Mouse (Mus musculus) thymus, adult 2 months (tissue): Measurements from ENCODE around the gene Med24. TPM values are rescaled to one million over a fixed set of nuclear protein-coding genes. Genes with fewer than 3 reads are reported as not detected.

ENCODE experiments used
- DNase-seq: peaks from one replicate; pipeline ENCODE4 v3.0.0; 2021
- H3K27ac ChIP-seq: fragments of 200-500 bp; 2 replicates; pipeline ENCODE4 v1.5.1; 2012; ENCODE audit warnings: low read length, control low read depth; ENCODE audit not compliant: control insufficient read depth, insufficient read depth
- H3K27me3 ChIP-seq: fragments of 200-500 bp; 2 replicates; pipeline ENCODE4 v1.6.1; 2012; ENCODE audit warnings: mild to moderate bottlenecking, low read length, moderate library complexity, mixed read lengths; ENCODE audit not compliant: control insufficient read depth, insufficient read depth
- H3K36me3 ChIP-seq: fragments of 200-500 bp; 2 replicates; pipeline ENCODE4 v1.6.1; 2012; ENCODE audit warnings: mild to moderate bottlenecking, low read length, moderate library complexity; ENCODE audit not compliant: control insufficient read depth, insufficient read depth
- H3K4me1 ChIP-seq: fragments of 200-500 bp; replicated peaks from 2 replicates; pipeline ENCODE4 v1.6.1; 2012; ENCODE audit warnings: low read length; ENCODE audit not compliant: control insufficient read depth, insufficient read depth
- H3K4me3 ChIP-seq: fragments of 200-500 bp; 2 replicates; pipeline ENCODE4 v1.5.1; 2012; ENCODE audit warnings: mild to moderate bottlenecking, low read length, control low read depth, moderate library complexity; ENCODE audit not compliant: control insufficient read depth, insufficient read depth
- CTCF ChIP-seq: fragments of 200-500 bp; IDR thresholded peaks from 2 replicates; pipeline ENCODE4 v1.5.1; 2012; ENCODE audit warnings: mild to moderate bottlenecking, control low read depth, low read length, moderate library complexity, borderline replicate concordance; ENCODE audit not compliant: control insufficient read depth, poor library complexity, insufficient read depth; ENCODE audit errors: extremely low read depth
- POLR2A ChIP-seq: fragments of 200-500 bp; IDR thresholded peaks from 2 replicates; pipeline ENCODE4 v1.6.1; 2012; ENCODE audit warnings: mild to moderate bottlenecking, low read length, control low read depth, moderate library complexity; ENCODE audit not compliant: control insufficient read depth, poor library complexity, insufficient read depth; ENCODE audit errors: extremely low read depth
- WGBS: fragments of 180-500 bp; shearing (Covaris S2); methylation state at CpG from one replicate; pipeline ENCODE4 v1.1.7; 2018; 5-methylcytosine and 5-hydroxymethylcytosine counted together
- polyA plus RNA-seq: library from polyadenylated mRNA; depleted of rRNA; stranded (reverse); fragments of >200 nt; gene quantifications from 2 replicates; pipeline ENCODE4 v1.2.3, GENCODE M21; 2012

Gene Med24
- polyA plus RNA-seq, 1 experiment, result 179 TPM

- no peak for DNase-seq
- no peak for TF ChIP-seq CTCF
- no peak for TF ChIP-seq POLR2A
- H3K27me3 ChIP-seq, result no peaks in the 10 kb centered on the region
- H3K36me3 ChIP-seq, result no peaks in the 10 kb centered on the region
- 72% methylated on average over 12 of the region's 12 CpGs for WGBS
- H3K4me1 ChIP-seq, result peaks cover 68% of the 10 kb centered on the region
- 0 out of 2 replicates have a peak overlapping the region, but pooled peaks have one; percentile 0 for H3K27ac ChIP-seq
- no peak overlapping the region for H3K4me3 ChIP-seq
These were observed 17.0 kb upstream of the Med24 start for GRCm38 (mm10) chr11:98745932-98746853.

- H3K27me3 ChIP-seq, result no peaks in the 10 kb centered on the region
- H3K36me3 ChIP-seq, result no peaks in the 10 kb centered on the region
- no peak overlapping the region for H3K27ac ChIP-seq
- no peak for DNase-seq
- no peak overlapping the region for H3K4me3 ChIP-seq
- no peak for TF ChIP-seq POLR2A
- no peak for TF ChIP-seq CTCF
- 80% methylated on average over 7 of the region's 7 CpGs for WGBS
- H3K4me1 ChIP-seq, result peaks cover 71% of the 10 kb centered on the region
These were observed 15.3 kb upstream of the Med24 start for GRCm38 (mm10) chr11:98744456-98745019.

- no peaks in the 10 kb centered on the region for H3K36me3 ChIP-seq
- H3K4me1 ChIP-seq, result peaks cover 66% of the 10 kb centered on the region
- H3K4me3 ChIP-seq, result no peak overlapping the region
- TF ChIP-seq CTCF, result no peak
- no peak for TF ChIP-seq POLR2A
- H3K27ac ChIP-seq, result no peak overlapping the region
- no peaks in the 10 kb centered on the region for H3K27me3 ChIP-seq
- WGBS, result 83% methylated on average over 9 of the region's 9 CpGs
- no peak for DNase-seq
These were observed 14.6 kb upstream of the Med24 start for GRCm38 (mm10) chr11:98743655-98744345.

DNA sequence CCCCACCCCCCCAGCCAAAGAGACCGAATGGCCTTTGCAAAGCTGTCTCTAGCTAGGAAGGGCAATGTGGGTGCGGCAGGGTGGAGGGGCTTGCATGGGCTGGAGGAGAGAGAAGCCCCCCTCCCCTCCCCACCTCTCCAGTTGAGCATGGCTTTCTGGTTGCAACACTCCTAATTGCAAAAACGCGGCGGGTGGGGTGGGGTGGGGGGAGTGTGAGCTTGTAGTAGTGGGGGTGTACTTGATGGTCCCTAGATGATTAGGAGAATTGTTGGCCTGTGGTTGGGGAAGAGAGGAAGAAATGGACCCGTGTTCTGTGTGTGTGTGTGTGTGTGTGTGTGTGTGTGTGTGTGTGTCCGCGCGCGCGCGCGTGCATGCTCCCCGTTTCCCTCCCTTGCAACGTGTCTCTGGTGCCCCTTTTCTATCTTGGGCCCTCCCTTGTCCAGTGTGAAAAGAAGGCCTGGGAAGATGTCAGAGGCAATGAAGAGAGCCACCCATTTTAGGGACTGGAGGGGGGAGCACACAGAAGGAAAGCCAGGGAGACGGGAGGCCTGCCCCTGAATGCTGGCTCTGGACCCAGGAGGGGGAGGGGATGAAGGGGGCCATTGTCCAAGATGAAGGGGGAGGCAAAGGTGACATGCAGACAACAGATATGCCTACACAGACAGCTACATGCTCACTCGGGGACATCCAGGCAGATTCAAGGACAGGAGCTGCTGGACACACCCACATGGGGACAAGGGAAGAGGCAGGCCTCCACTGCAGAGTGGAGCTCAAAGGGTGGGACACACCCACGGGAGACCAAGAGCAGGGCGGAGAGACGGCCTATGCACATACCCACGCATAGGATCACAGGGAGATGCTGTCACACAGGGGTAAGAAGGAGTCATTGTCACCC lies 13.4 kb upstream of the Med24 start:
- Histone ChIP-seq H3K4me1 (peaks cover 54% of the 10 kb centered on the region), H3K36me3 (no peaks in the 10 kb centered on the region), H3K27me3 (no peaks in the 10 kb centered on the region), H3K4me3 (peak overlapping the region; percentile 62), H3K27ac (no peak overlapping the region)
- no peak for TF ChIP-seq POLR2A
- TF ChIP-seq CTCF, result no peak
- WGBS, result 14% methylated on average over 21 of the region's 21 CpGs
- DNase-seq, result no peak

- Histone ChIP-seq H3K27me3 (no peaks in the 10 kb centered on the region), H3K36me3 (no peaks in the 10 kb centered on the region), H3K27ac (no peak overlapping the region), H3K4me1 (peaks cover 48% of the 10 kb centered on the region), H3K4me3 (peak overlapping the region; percentile 62)
- peak; percentile 82 for DNase-seq
- TF ChIP-seq POLR2A, result no peak
- 0 out of 2 replicates have a peak, but pooled peaks have one; percentile 22 for TF ChIP-seq CTCF
- WGBS, result under 1% methylated on average over 68 of the region's 86 CpGs
These were observed 12.6 kb upstream of the Med24 start for GRCm38 (mm10) chr11:98741622-98742396.
